In genomic region chr3:109026991-109027470, GRCm38 (mm10) we compare ENCODE assay signal across 9 mouse cellular contexts. TPM values are rescaled to one million over a fixed set of nuclear protein-coding genes. Genes with fewer than 3 reads are reported as not detected.
DNase-seq lines count a peak whose midpoint lies in the region; ATAC-seq lines count a peak whose summit lies in the region.
"Had no signal": no experiment of that assay in that cellular context is flagged by ENCODE, and none has a peak within 500 bp of the region (broad histone marks: within the 10 kb centered on the region; RNA-seq: fewer than 3 reads in every experiment).

No protein-coding gene starts in this region.

- under 1% methylated on average over 50 of the region's 51 CpGs for WGBS in forebrain, embryonic 11.5 days
- WGBS in midbrain, embryonic 16.5 days: under 1% methylated on average over 51 of the region's 51 CpGs

- DNase-seq in spleen, adult 12 weeks (ENCODE audit: low spot score): peak; percentile 21
- DNase-seq in spleen, adult 18-20 months: no peak
- DNase-seq in brain, adult 2 months (ENCODE audit: low read depth, low spot score): peak; percentile 52
- DNase-seq in forebrain, embryonic 11.5 days (ENCODE audit: low spot score): peak; percentile 77
- peak; percentile 24 for DNase-seq in heart, postnatal 25 days (ENCODE audit: low spot score)
- DNase-seq in liver: peak; percentile 34
- no peak for DNase-seq in layer of hippocampus, adult 9-11 months

- no peaks in the 10 kb centered on the region for H3K4me1 ChIP-seq in forebrain, embryonic 11.5 days (replicated peaks; ENCODE audit: control insufficient read depth, insufficient read depth, low read length)
- peaks cover 28% of the 10 kb centered on the region for H3K4me1 ChIP-seq in midbrain, embryonic 16.5 days (ENCODE audit: control insufficient read depth, insufficient read depth, low read length)

- peak; percentile 84 for ATAC-seq in forebrain, embryonic 11.5 days (replicated peaks; ENCODE audit: low FRiP score)
- peak; percentile 80 for ATAC-seq in midbrain, embryonic 16.5 days

- H3K4me2 ChIP-seq in forebrain, embryonic 11.5 days (ENCODE audit: low read depth, low read length, severe bottlenecking): peak overlapping the region; percentile 80
- peak overlapping the region; percentile 73 for H3K4me2 ChIP-seq in midbrain, embryonic 16.5 days (ENCODE audit: low read length)

- H3K27me3 ChIP-seq in forebrain, embryonic 11.5 days (ENCODE audit: control insufficient read depth, insufficient read depth, low read length): no peaks in the 10 kb centered on the region
- no peaks in the 10 kb centered on the region for H3K27me3 ChIP-seq in midbrain, embryonic 16.5 days (ENCODE audit: control insufficient read depth, insufficient read depth, low read depth, low read length)

- H3K9ac ChIP-seq in forebrain, embryonic 11.5 days (ENCODE audit: low read length): peak overlapping the region; percentile 78
- peak overlapping the region; percentile 80 for H3K9ac ChIP-seq in midbrain, embryonic 16.5 days (ENCODE audit: low read depth, low read length)

- H3K4me3 ChIP-seq in forebrain, embryonic 11.5 days (ENCODE audit: low read depth, low read length): peak overlapping the region; percentile 61
- peak overlapping the region; percentile 66 for H3K4me3 ChIP-seq in midbrain, embryonic 16.5 days (ENCODE audit: low read depth, low read length)

- H3K27ac ChIP-seq in forebrain, embryonic 11.5 days (ENCODE audit: low read depth, low read length): 0 out of 2 replicates have a peak overlapping the region, but pooled peaks have one; percentile 25
- H3K27ac ChIP-seq in midbrain, embryonic 16.5 days (ENCODE audit: low read length): peak overlapping the region; percentile 87

- intact Hi-C loops in heart, postnatal 25 days (cut with DNase I): no loop called here

- no peaks in the 10 kb centered on the region for H3K9me3 ChIP-seq in forebrain, embryonic 11.5 days (ENCODE audit: control insufficient read depth, low read length)
- no peaks in the 10 kb centered on the region for H3K9me3 ChIP-seq in midbrain, embryonic 16.5 days (replicated peaks; ENCODE audit: control insufficient read depth, low read length, poor library complexity, severe bottlenecking)

- H3K36me3 ChIP-seq in forebrain, embryonic 11.5 days (ENCODE audit: control insufficient read depth, insufficient read depth, low read length): no peaks in the 10 kb centered on the region
- no peaks in the 10 kb centered on the region for H3K36me3 ChIP-seq in midbrain, embryonic 16.5 days (ENCODE audit: control insufficient read depth, insufficient read depth, low read length)

RNA-seq across cellular contexts. Expression of gene Fam102b, which starts 0.4 kb away (rescaled TPM):
- polyA plus RNA-seq in forebrain, embryonic 11.5 days (2014; fragmentation: Nextera tagmentation; extraction: Ambion mirVana): 10.1 and 10.7 TPM in 2 replicates
- 10 to 100 TPM; 10.8 to 13.5 TPM for total RNA-seq in heart, postnatal 25 days (2021)
- polyA plus RNA-seq in midbrain, embryonic 16.5 days (2015; fragmentation: Nextera tagmentation; extraction: Ambion mirVana): 13.4 and 14.1 TPM in 2 replicates

RNA-seq across cellular contexts. Expression of gene Slc25a54, which starts 53.2 kb away (rescaled TPM):
- not detected in 2 replicates for polyA plus RNA-seq in forebrain, embryonic 11.5 days (2014; fragmentation: Nextera tagmentation; extraction: Ambion mirVana)
- total RNA-seq in heart, postnatal 25 days (2021): not detected
- not detected in 2 replicates for polyA plus RNA-seq in midbrain, embryonic 16.5 days (2015; fragmentation: Nextera tagmentation; extraction: Ambion mirVana)
- total RNA-seq: left cerebral cortex, adult 8-10 months had no signal

Comparison
In these comparisons a context has a peak if more than half of its experiments do, and no peak if none do; other contexts are left out.
1. DNase-seq: peak in spleen, adult 12 weeks (single experiment), brain, adult 2 months (single experiment), forebrain, embryonic 11.5 days (single experiment), heart, postnatal 25 days (single experiment) and liver (single experiment); none in spleen, adult 18-20 months (0 of 2) and layer of hippocampus, adult 9-11 months (single experiment).